Mouse (Mus musculus) CD4-positive, CD25-positive, alpha-beta regulatory T cell, adult 2 months (primary cell): ENCODE measurements around the gene Dscam.

Experiments used
- DNase-seq: peaks from one replicate; pipeline ENCODE4 v3.0.0-alpha.2; 2012; ENCODE audit warnings: low read depth, low spot score

Dscam gene

DNA sequence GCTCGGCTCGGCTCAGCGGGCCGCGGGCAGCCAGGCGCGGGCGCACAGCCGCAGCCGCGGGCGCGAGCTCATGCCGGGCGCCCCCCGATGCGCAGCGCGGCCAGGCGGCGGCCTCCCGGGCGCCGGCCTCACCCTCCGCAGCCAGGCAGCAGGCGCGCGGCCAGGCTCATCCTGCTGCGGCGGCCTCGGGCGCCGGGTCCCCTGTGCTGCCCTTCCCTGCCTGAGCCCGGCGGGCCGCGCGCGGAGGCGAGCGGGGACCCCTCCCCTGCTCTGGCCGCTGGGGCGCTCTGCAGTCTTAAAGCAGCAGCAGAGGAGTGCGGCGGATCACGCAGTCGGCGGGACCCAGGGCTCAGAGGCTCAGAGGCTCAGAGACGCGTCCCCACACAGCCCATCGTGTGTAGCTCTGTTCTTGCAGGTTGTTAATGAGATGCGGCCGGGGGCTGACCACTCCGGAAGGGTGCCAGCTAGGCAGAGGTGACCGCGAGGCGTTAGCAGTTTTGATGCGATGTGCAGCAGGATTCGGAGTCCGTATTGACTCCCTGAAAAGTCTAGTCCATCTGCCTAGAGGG, at the start of gene Dscam:
Dscam (minus strand) TSS at position 240 of the 569 bp plus-strand sequence.
- DNase-seq: peak; percentile 15

DNA sequence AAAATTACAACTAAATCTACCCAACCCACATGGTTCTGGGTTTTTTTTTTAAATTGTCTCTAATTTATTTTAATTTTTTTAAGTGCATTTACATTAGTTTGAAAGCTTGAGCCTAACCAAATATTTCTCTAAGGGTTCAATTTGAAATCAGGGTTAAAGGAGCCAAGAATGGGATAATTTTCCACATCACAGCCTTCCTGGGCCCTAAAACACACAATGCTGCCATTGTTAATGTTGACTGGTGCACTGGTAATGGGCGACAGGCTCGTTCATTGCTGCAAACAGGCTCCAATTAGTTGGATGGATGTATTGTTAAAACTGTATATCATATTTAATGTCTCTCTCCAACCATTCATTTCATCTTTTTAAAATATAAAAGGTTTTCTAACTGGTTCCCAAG, 48.8 kb upstream of the Dscam start:
- no peak for DNase-seq

DNA sequence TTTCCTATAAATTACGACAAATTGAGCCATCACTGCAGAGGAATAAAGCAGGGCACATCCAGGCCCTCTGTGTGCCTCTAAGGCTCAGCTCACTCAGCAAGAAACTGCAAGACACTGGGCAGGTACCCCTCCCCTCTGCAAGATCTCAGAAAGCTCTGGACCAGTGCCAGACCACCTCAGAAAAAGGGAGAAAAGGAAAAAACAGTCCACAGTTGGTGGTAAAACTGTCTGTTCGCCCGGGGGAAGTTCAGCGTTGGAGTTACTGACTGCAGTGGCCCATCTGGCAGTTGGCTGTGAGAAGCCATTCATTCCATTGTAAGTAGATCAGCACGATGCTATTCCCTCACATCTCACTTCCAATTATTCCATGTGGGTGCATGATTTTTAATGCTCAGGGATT, 39.4 kb upstream of the Dscam start:
- DNase-seq: no peak

DNA sequence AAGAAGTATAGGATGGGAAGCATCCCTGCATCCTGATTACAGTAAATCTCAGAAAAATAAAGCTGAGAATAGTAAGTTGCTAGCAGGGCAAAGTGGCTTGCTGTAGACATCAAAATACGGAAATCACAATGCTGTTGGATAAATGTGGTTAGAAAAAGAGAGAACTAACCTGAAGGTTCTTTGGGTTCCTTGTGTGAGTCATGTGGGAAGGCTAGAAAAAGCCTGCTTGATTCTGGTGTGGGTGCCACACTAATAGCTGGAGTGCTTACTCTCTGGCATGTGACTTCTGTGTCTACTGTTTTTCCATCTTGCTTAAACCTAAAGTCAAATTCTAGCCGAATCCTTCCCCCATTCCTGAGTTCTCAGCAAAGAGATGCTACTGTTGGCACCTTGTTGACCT, 37.7 kb upstream of the Dscam start:
- DNase-seq: no peak

DNA sequence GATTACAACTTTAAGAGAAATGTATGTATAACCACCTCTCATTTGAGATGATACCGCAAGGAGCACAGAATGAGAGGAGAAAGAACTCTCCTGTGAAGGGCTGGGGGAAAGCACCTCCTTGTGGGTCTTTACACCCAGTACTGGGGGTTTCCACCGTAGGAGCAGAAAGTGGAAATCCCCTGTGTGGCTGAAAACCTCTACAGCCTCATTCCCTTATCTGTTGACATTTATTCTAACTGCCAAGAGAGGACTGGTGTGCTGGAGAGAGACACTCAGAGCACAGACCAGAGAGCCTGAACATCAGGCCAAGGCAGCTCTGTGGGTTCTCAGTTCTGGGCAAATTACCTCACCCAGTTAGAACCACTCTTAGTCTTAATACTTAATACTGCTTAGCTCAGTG, 33.5 kb upstream of the Dscam start:
- peak; percentile 74 for DNase-seq

DNA sequence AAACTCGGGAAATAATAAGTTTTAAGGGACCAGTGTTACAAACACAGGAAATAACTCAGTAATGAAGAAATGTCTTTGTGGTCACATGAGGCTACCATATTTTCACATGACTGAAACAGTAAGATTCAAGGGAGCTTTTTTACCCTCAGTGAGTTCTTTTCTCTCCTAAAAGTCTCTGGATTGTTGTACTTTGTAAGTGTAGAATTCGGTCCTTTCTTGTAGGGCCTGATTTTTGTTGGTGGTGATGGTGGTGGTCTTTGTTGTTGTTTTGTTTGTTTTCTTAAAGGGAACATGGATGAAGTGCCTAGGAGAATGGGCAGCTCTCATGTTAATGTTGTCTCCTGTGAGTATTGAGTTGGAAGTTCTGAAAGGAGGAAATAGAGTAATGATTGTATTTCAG, 33.0 kb upstream of the Dscam start:
- DNase-seq: no peak

DNA sequence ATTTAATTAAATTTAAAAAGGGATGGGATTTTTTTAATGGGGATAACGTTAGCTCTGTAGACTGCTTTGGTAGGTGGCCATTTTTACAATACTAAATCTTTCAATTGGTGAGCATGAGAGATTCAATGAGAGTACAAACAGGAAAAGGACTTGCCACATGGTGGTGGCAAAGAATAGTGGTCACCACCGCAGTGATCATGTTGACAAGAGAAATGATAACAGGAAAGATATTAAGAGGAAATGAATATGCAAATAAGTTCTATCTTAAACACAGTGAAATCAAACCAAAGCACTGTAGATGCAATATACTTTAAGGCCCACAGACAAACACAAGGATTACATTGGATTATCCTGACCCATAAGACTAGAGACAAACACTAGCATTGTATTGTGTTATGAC, 24.1 kb upstream of the Dscam start:
- DNase-seq: no peak

DNA sequence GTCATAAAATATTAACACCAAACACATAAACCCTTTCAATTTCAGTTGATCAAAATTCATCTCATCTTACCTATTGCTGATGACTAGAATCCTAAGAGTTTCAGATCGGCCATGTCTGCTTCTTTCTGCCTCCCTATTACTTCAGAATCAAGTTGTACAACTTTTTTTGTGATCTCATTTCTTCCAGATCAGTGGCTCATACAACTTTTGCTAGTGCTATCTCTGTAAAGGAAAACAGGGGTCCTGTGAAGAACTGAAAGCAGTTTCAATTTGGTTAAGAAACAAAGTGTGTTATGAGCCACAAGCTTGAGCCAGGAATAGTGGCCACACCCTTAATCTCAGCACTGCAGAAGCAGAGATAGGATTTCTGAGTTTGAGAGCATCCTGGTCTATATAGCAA, 23.6 kb upstream of the Dscam start:
- DNase-seq: no peak

DNA sequence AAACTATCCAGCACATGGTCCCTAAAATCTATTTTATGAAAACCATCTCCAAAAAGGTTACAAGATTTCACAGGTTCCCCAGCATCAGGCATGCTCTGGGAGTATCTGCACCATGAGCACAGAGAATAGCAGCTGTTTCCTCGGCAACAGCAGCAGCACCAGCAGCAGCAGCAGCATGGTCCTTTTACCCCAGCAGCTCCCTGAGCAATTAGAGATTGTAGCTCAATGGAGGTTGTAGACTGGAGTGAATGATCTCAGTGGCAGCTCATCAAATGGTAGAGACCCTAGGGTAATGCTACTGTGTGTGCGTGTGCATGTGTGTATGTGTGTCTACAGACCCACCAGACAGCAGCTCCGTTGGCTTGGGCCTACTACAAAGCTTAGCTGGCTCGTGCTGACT, 21.7 kb upstream of the Dscam start:
- DNase-seq: no peak

DNA sequence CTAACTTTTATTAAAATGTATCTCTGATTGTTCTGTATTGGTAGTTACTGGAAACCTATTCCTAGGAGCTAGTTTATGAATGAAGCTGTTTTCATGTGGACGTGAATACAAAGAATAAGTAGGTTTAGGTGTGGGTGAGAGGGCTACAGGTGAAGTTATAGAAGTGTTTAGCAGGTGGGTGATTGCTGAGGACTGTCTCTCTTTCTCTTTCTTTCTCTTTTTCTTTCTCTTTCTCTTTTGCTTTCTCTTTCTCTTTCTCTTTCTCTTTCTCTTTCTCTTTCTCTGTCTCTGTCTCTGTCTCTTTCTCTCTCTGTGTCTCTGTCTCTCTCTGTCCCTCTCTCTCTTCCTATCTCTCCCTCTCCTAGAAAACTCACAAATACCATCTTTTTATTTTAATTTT, 20.1 kb upstream of the Dscam start:
- no peak for DNase-seq

DNA sequence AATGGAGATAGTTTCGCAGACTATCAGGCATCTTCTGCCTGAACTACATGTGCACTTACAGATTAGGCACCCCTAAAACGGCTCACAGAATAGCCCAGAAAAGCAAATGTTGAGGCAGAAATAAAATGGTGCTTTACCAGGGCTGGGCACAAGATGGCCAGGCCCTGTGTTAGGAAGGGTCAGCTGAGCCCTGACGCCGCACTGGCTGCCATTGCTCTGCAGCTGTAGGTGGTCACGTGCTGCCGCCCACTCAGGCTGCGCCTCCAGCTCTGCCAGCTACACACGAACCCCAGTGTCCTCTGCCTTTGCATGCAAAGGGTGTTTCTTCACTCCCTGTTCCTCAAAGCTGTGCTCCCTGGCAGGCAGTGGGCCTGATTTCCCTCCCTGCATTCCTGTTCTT, 948 bp upstream of the Dscam start:
- DNase-seq: no peak

DNA sequence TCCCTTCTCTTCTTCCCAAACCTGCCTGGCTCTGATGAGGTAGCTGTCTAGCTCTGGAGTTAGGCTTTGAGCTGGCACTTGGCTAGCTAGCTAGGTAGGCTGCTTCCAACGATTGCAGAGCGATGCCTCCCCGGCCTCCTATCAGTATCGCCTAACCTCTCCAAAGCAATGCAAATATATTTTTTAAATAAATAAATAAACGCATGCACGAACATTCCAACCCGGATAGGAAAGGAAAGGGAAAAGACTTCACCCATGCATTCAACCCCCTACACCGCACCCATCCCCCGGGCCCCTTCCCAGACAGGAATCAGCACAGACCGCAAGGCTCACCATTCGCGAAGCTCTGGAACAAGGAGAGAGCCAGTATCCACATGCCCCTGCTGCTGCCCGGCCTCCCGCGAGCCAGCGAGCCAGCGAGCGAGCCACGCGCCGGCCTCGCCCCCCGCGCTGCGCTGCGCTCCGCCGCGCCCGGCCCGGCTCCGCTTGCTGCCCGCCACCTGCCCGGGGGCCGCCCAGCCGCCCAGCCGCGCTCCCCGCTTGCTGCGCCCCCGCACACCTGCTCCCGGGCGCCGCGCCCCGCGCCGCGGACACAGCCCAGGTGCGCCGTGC, 545 bp downstream of the Dscam start:
- no peak for DNase-seq

DNA sequence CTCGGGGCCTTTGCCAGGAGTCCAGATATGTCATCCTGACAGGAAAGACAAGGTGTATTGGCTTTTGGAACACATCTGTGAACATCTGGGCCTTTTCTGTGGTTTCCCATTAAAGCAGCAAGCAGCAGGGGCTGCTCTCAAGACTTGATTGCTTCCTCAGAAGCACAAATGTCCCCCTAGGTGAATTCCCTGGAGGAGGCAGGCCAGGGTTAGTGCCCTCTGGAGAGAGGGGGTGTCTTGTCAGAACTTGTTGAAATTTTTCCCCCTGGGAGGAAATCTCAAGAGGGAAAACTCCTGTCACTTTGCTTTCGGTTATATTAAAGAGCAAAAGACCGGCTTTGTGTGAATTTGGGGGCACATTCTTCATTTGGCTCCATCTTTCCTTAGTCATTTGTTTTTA, 1.9 kb downstream of the Dscam start:
- DNase-seq: no peak

DNA sequence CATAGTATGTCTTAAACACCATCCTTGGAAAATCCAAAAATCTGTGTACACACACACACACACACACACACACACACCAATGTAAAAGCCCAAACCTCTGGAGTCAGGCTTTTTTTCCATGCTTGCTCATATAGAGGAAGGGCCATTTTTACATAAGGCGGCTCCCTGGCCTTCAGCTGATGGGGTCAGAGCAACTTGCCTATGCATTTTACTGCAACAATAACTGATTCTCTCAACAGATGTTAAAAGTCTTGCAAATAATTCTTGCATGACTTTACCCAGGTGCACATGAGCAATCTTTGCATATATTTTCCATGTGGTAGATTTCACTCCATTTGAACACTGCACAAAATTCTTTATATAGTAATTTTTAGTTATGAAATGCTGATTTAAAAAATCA, 2.5 kb downstream of the Dscam start:
- no peak for DNase-seq

DNA sequence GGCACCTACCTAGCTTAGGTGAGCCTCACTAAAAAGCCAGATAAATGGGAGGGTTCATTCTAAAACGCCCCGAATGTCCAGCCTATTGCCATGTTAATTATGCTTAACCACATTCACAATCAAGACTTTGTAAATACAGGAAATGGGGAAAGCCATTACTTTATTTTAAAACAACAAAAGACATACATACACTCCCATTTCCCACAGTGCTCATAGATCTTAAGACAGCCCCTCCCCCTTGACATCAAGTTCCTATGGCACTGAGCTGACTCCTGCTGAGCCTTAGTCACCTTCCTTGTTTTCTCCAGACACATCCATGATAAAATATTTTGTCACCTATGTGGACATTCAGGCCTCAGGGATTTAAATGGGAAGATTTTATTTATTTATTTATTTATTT, 4.4 kb downstream of the Dscam start:
- DNase-seq: no peak

DNA sequence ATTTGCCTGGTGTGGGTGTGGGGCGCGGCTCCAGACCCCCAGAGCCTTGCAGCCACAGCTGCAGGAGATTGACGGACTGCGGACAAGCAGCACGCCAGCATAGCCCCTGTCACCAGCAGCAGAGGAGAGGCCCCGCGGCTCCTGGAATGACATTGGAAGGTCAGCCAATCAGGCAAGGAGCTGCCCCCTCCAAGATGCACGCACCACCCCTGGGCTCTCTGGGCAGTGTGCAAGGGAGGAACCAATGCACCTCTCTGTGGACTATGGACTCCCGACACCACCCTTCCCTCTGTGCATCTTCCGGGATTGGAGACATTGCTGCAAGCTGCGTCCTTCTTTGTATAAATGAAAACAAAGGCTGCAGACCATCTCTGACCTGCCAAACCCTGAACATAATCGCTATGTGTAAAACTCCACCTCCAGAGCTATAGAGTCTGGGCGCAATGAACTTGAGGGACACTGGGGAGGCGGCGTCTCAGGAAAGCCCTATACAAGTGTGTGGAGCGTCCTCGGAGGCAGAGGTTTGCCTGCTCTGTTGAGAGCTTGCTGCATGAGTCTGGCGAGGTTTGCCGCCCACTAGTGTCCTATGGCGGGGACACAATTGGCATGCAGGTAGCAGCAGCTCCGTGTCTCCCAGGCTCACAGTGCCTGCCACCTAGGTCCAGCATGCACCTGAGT, 5.0 kb downstream of the Dscam start:
- DNase-seq: peak; percentile 72

DNA sequence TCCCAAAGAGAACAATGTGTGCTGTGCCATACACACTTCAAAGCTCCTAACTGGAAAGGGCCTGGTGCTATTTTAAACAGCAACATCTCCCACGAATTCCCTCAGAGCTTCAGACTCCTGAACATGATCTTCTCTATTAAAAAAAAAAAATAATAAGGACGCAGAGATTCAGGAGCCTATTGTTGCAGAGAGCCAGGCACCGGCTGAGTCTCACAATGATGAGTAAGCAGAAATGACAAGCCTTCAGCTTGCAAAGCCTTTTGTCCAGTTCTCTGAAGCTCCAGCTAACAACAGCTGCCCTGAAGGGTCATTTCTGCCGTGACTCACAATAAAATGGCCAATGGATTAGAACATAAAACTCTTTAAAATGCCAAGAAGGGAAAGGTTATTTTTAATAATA, 12.3 kb downstream of the Dscam start:
- no peak for DNase-seq

DNA sequence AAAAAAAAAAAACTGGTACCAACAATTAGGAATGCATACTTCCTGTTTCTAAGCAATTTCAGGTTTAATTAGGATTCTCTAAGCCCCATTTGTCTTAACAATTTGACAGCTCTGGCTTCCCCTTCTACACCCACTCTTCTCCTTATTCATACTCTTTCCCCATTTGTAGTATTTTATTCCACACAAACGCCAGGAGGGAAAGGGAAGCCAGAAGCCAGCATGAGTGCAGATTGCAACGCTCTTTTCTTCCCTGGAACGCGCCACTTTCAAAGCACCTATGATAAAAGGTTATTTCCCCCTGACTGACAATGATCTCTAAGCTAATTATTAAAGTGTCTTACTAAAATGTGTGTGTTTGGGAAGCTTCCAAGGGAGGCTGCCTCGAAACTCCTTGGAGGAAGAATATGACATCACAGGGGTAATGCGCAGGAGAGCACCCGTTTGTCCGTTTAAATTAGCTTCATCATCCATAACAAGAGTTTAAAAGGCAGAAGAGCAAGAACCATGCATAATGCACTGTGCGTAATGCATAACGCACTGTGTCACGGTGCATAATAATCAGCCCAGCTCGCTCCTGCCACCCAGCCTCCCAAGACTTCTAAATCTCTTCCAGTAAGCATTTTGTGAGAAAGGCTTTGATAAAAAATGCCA, 25.9 kb downstream of the Dscam start:
- DNase-seq: no peak

DNA sequence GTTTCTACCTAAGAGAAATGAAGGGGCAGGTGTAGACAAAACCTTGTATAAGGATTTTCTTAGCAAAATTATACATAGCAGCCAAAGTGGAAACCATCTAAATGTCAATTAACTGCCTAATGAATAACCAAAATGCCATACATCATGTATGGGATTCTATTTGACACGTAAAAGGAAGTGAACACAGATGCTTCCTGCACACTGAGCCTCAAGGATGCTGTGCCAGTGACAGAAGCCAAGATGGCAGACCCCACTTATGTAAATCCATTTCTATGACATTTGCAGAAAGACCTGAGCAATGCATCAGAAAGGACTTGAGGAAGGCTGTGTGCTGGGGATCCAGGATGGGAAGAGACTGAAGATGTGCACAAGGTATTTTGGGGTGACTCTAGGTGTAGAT, 28.6 kb downstream of the Dscam start:
- no peak for DNase-seq

DNA sequence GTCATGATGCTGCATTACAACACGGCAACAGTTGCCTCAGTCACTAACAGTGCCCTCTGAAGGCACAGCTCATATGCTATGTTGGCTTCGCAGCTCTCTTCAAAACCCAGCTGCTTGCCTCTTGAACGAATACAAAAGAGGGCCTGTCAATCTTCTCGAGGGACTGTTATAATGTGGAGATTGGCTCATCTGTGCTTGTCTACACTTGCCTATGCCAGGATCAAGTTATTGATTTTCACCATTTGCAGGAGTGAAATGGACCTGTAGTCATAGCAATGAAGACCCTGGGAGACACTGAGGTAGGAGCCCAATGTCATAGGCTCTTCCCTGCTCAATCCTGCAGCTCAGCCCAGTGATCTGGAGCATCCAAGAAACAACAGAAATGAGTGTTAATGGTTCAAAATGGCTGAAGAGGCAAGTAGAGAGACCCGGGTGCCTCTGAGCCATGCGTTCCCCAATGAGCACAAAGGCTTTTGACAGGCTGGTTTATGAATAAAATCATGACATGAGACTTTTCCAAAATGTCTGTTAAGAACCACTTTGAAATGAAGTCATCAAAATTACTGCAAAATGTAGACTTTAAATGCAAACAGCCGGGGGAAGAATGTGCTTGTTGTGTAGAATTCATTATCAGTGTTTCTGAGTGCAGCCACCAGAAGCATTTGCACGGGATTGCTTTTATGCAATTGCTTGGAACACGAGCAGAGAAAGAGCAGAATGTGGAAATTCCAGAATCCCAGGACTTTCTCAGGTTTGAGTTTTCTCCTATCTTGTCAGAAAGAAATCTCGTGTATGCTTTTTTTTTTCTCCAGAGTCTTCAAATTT, 35.3 kb downstream of the Dscam start:
- no peak for DNase-seq

DNA sequence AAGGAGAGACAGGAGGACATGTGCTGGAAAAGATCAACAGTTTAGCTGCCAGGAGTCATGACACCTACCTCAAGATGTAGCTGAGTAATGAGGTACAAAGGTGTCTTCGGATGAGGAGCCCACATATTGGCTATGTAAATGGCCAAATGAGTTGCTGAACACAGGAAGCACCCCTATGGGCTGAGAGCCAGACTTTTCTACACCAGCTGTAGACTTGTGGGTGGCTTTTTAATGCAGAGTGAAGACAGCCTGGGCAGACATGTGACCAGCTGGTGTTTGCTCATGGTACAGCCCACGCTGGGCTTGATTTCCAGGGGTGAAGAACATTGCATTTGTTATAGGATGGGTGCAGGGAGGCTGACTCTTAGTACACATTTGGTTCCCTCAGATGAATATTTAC, 43.3 kb downstream of the Dscam start:
- DNase-seq: no peak

DNA sequence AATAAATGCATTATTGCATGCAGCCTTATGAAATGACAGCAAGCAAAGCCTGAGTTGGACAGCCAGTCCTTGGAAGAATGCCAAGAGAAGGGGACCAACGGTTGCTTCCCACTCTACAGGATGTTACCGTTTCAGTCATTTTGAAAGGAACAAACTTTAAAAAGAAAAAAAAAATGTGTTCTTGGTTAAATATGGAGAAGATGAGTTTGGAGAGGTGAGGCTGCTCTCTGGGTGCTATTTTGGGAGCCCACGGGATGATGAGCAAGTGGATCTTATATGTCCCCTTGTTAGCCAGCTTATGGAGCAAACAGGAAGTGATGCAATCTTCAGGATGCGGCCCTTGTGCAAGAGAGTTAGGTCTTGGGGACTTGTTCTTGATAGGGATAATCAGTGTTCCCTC, 60.5 kb downstream of the Dscam start:
- no peak for DNase-seq
